Mouse (Mus musculus): ENCODE measurements at regions not wholly inside any gene's neighbourhood (a gene's known extent, or its start where the extent isn't known, plus 50 kb on each side); places are given as distances from the start of the nearest gene placed in this dataset.

- no peak for TF ChIP-seq CTCF (IDR thresholded peaks at IDR 0.05; ENCODE audit: extremely low read depth, insufficient read length, insufficient replicate concordance, low read depth, low read length)
- no peak for TF ChIP-seq POLR2A (IDR thresholded peaks at IDR 0.05; ENCODE audit: low read depth, low read length)
These were observed 118.0 kb downstream of the Psat1 start for GRCm38 (mm10) chr19:15829158-15829557.
